ENCODE assay signal across 10 mouse cellular contexts in genomic region chr3:108203621-108204325, GRCm38 (mm10). TPM values are rescaled to one million over a fixed set of nuclear protein-coding genes. Genes with fewer than 3 reads are reported as not detected.
DNase-seq lines count a peak whose midpoint lies in the region; ATAC-seq and TF ChIP-seq lines count a peak whose summit lies in the region.
"Had no signal": no experiment of that assay in that cellular context is flagged by ENCODE, and none has a peak within 500 bp of the region (broad histone marks: within the 10 kb centered on the region; RNA-seq: fewer than 3 reads in every experiment).

No protein-coding gene starts in this region.

- H3K4me1 ChIP-seq in kidney, embryonic 16.5 days (ENCODE audit: insufficient read depth, low read length) = peaks cover 23% of the 10 kb centered on the region
- peaks cover 5% of the 10 kb centered on the region for H3K4me1 ChIP-seq in midbrain, postnatal 0 days (ENCODE audit: insufficient read depth, low read length)

- DNase-seq in kidney, adult 18-20 months = peak; percentile 89
- DNase-seq in adipocyte (ENCODE audit: low spot score) = peak; percentile 75
- peak; percentile 90 to 92 for DNase-seq in cerebellum, postnatal 36 days
- DNase-seq in heart, postnatal 10 days = peak; percentile 82 to 91
- peak; percentile 75 to 77 for DNase-seq in layer of hippocampus, postnatal 36 days
- peak; percentile 66 for DNase-seq in midbrain, postnatal 0 days (ENCODE audit: low spot score)
- DNase-seq in testis, postnatal 10 days (ENCODE audit: low spot score) = peak; percentile 90

- ATAC-seq in kidney, embryonic 16.5 days (ENCODE audit: low FRiP score, low TSS enrichment) = no peak
- no peak for ATAC-seq in midbrain, postnatal 0 days (ENCODE audit: low FRiP score)

- peak; percentile 87 for TF ChIP-seq CTCF in midbrain, postnatal 0 days (IDR thresholded peaks at IDR 0.05)

- no peaks in the 10 kb centered on the region for H3K27me3 ChIP-seq in kidney, embryonic 16.5 days (ENCODE audit: insufficient read depth, low read length)
- H3K27me3 ChIP-seq in midbrain, postnatal 0 days (ENCODE audit: insufficient read depth, low read length) = no peaks in the 10 kb centered on the region
- H3K27me3 ChIP-seq: embryonic facial prominence, embryonic 13.5 days had no signal

- H3K9me3 ChIP-seq in kidney, embryonic 16.5 days (ENCODE audit: low read length) = no peaks in the 10 kb centered on the region
- H3K9me3 ChIP-seq in midbrain, postnatal 0 days (ENCODE audit: low read length) = no peaks in the 10 kb centered on the region
- H3K9me3 ChIP-seq: embryonic facial prominence, embryonic 13.5 days had no signal

- intact Hi-C loops in heart, postnatal 10 days (cut with DNase I) = loop anchor here (1.0 kb wide), 1 partner anchor 39 kb away; no protein-coding TSS in a partner anchor

- 77% methylated on average over 11 of the region's 11 CpGs for WGBS in kidney, embryonic 16.5 days
- WGBS in midbrain, postnatal 0 days = 84% methylated on average over 11 of the region's 11 CpGs

- no peak overlapping the region for H3K4me2 ChIP-seq in kidney, embryonic 16.5 days (replicated peaks; ENCODE audit: low read depth, low read length)
- no peak overlapping the region for H3K4me2 ChIP-seq in midbrain, postnatal 0 days (ENCODE audit: low read depth, low read length, poor library complexity, severe bottlenecking)
- H3K4me2 ChIP-seq: embryonic facial prominence, embryonic 13.5 days had no signal

- H3K9ac ChIP-seq in kidney, embryonic 16.5 days (replicated peaks; ENCODE audit: low read length) = no peak overlapping the region
- no peak overlapping the region for H3K9ac ChIP-seq in midbrain, postnatal 0 days (replicated peaks; ENCODE audit: low read length, poor library complexity, severe bottlenecking)
- H3K9ac ChIP-seq: embryonic facial prominence, embryonic 13.5 days had no signal

- no peak overlapping the region for H3K4me3 ChIP-seq in kidney, embryonic 16.5 days (ENCODE audit: low read length)
- H3K4me3 ChIP-seq in midbrain, postnatal 0 days (ENCODE audit: low read depth, low read length) = no peak overlapping the region
- H3K4me3 ChIP-seq: embryonic facial prominence, embryonic 13.5 days had no signal

- peaks cover 35% of the 10 kb centered on the region for H3K36me3 ChIP-seq in kidney, embryonic 16.5 days (ENCODE audit: insufficient read depth, low read length)
- H3K36me3 ChIP-seq in midbrain, postnatal 0 days (ENCODE audit: insufficient read depth, low read length) = peaks cover 42% of the 10 kb centered on the region

- H3K27ac ChIP-seq in kidney, embryonic 16.5 days (ENCODE audit: low read length) = no peak overlapping the region
- no peak overlapping the region for H3K27ac ChIP-seq in midbrain, postnatal 0 days (ENCODE audit: low read depth, low read length)
- H3K27ac ChIP-seq: embryonic facial prominence, embryonic 13.5 days; macrophage had no signal

RNA-seq across cellular contexts. Expression of gene Cyb561d1, which starts 2.8 kb away (rescaled TPM):
- 3.4 and 3.9 TPM in 2 replicates for polyA plus RNA-seq in kidney, embryonic 16.5 days (2015; fragmentation: Nextera tagmentation; extraction: Ambion mirVana)
- 1 to 10 TPM; 5.7 to 6.2 TPM for total RNA-seq in heart, postnatal 10 days (2021)
- total RNA-seq in layer of hippocampus, postnatal 36 days (2021) = 10 to 100 TPM; 16.4 to 16.5 TPM
- total RNA-seq in midbrain, postnatal 0 days (2014; rRNA removed) = 3.7 and 4.9 TPM in 2 replicates
- 3.5 and 4.0 TPM in 2 replicates for polyA plus RNA-seq in midbrain, postnatal 0 days (2015; fragmentation: Nextera tagmentation; extraction: Ambion mirVana)

RNA-seq across cellular contexts. Expression of gene Atxn7l2, which starts 7.0 kb away (rescaled TPM):
- polyA plus RNA-seq in kidney, embryonic 16.5 days (2015; fragmentation: Nextera tagmentation; extraction: Ambion mirVana) = 18.7 and 22.2 TPM in 2 replicates
- total RNA-seq in heart, postnatal 10 days (2021) = 1 to 10 TPM; 4.5 TPM
- total RNA-seq in layer of hippocampus, postnatal 36 days (2021) = 10 to 100 TPM; 25.7 to 28.9 TPM
- 22.5 and 24.9 TPM in 2 replicates for total RNA-seq in midbrain, postnatal 0 days (2014; rRNA removed)
- polyA plus RNA-seq in midbrain, postnatal 0 days (2015; fragmentation: Nextera tagmentation; extraction: Ambion mirVana) = 16.1 and 19.3 TPM in 2 replicates

RNA-seq across cellular contexts. Expression of gene Amigo1, which starts 17.6 kb away (rescaled TPM):
- 5.4 and 5.8 TPM in 2 replicates for polyA plus RNA-seq in kidney, embryonic 16.5 days (2015; fragmentation: Nextera tagmentation; extraction: Ambion mirVana)
- 10 to 100 TPM in 1 of 2 experiments, 1 to 10 TPM in 1; 6.9 to 11.8 TPM for total RNA-seq in heart, postnatal 10 days (2021)
- 10 to 100 TPM; 65.0 to 69.0 TPM for total RNA-seq in layer of hippocampus, postnatal 36 days (2021)
- 35.5 and 37.8 TPM in 2 replicates for total RNA-seq in midbrain, postnatal 0 days (2014; rRNA removed)
- polyA plus RNA-seq in midbrain, postnatal 0 days (2015; fragmentation: Nextera tagmentation; extraction: Ambion mirVana) = 12.2 and 12.6 TPM in 2 replicates

RNA-seq across cellular contexts. Expression of gene Sypl2, which starts 22.7 kb away (rescaled TPM):
- polyA plus RNA-seq in kidney, embryonic 16.5 days (2015; fragmentation: Nextera tagmentation; extraction: Ambion mirVana) = 3.7 and 5.0 TPM in 2 replicates
- total RNA-seq in heart, postnatal 10 days (2021) = under 1 TPM; 0.64 to 0.65 TPM
- 1 to 10 TPM; 2.0 to 2.3 TPM for total RNA-seq in layer of hippocampus, postnatal 36 days (2021)
- total RNA-seq in midbrain, postnatal 0 days (2014; rRNA removed) = 0.42 and 0.55 TPM in 2 replicates
- 0.10 and 0.17 TPM in 2 replicates for polyA plus RNA-seq in midbrain, postnatal 0 days (2015; fragmentation: Nextera tagmentation; extraction: Ambion mirVana)

RNA-seq across cellular contexts. Expression of gene Gpr61, which starts 49.1 kb away (rescaled TPM):
- 0.06 and 0.08 TPM in 2 replicates for polyA plus RNA-seq in kidney, embryonic 16.5 days (2015; fragmentation: Nextera tagmentation; extraction: Ambion mirVana)
- total RNA-seq in heart, postnatal 10 days (2021) = not detected
- 10 to 100 TPM; 15.6 to 15.9 TPM for total RNA-seq in layer of hippocampus, postnatal 36 days (2021)
- 12.2 and 12.8 TPM in 2 replicates for total RNA-seq in midbrain, postnatal 0 days (2014; rRNA removed)
- 7.8 and 8.4 TPM in 2 replicates for polyA plus RNA-seq in midbrain, postnatal 0 days (2015; fragmentation: Nextera tagmentation; extraction: Ambion mirVana)
- polyA plus RNA-seq: macrophage had no signal
